Mouse (Mus musculus): ENCODE data around the gene Tspan14. TPM values are rescaled to one million over a fixed set of nuclear protein-coding genes. Genes with fewer than 3 reads are reported as not detected.

Tspan14 gene
- 65.3 and 68.1 TPM in 2 replicates for polyA plus RNA-seq (2014; fragmentation: Nextera tagmentation; extraction: Ambion mirVana)

GRCm38 (mm10) chr14:40966392-40966861, at the start of gene Tspan14:
Tspan14 (minus strand) TSS chr14:40966807.
- Histone ChIP-seq H3K36me3 (ENCODE audit: control insufficient read depth, insufficient read depth, low read length) (no peaks in the 10 kb centered on the region), H3K27me3 (replicated peaks; ENCODE audit: control insufficient read depth, insufficient read depth, low read length) (no peaks in the 10 kb centered on the region), H3K4me2 (peak within 1 kb of the TSS; percentile 73), H3K4me3 (ENCODE audit: low read depth, low read length) (peak within 1 kb of the TSS; percentile 70), H3K27ac (ENCODE audit: low read depth, low read length) (peak within 1 kb of the TSS; percentile 92), H3K4me1 (replicated peaks; ENCODE audit: control insufficient read depth, insufficient read depth, low read length) (peaks cover 40% of the 10 kb centered on the region), H3K9ac (ENCODE audit: low read depth, low read length) (peak within 1 kb of the TSS; percentile 82), H3K9me3 (ENCODE audit: control insufficient read depth, low read length) (no peaks in the 10 kb centered on the region)
- DNase-seq (ENCODE audit: low spot score) = no peak
- ATAC-seq (replicated peaks; ENCODE audit: low FRiP score) = peak; percentile 37
- under 1% methylated on average over 53 of the region's 54 CpGs for WGBS

GRCm38 (mm10) chr14:41014701-41015240, 48.2 kb upstream of the Tspan14 start:
- Histone ChIP-seq H3K36me3 (ENCODE audit: control insufficient read depth, insufficient read depth, low read length) (no peaks in the 10 kb centered on the region), H3K4me1 (replicated peaks; ENCODE audit: control insufficient read depth, insufficient read depth, low read length) (peaks cover 26% of the 10 kb centered on the region), H3K9ac (ENCODE audit: low read depth, low read length) (no peak overlapping the region), H3K27ac (ENCODE audit: low read depth, low read length) (no peak overlapping the region), H3K4me3 (ENCODE audit: low read depth, low read length) (no peak overlapping the region), H3K27me3 (replicated peaks; ENCODE audit: control insufficient read depth, insufficient read depth, low read length) (no peaks in the 10 kb centered on the region), H3K9me3 (ENCODE audit: control insufficient read depth, low read length) (no peaks in the 10 kb centered on the region), H3K4me2 (no peak overlapping the region)
- ATAC-seq (replicated peaks; ENCODE audit: low FRiP score) (no peak), DNase-seq (ENCODE audit: low spot score) (no peak)
- 53% methylated on average over 5 of the region's 5 CpGs for WGBS

- WGBS = 6% methylated on average over 32 of the region's 32 CpGs
- Histone ChIP-seq H3K4me2 (peak within 1 kb of the TSS; percentile 97), H3K27ac (ENCODE audit: low read depth, low read length) (peak within 1 kb of the TSS; percentile 51), H3K9me3 (ENCODE audit: control insufficient read depth, low read length) (no peaks in the 10 kb centered on the region), H3K9ac (ENCODE audit: low read depth, low read length) (peak within 1 kb of the TSS; percentile 86), H3K4me1 (replicated peaks; ENCODE audit: control insufficient read depth, insufficient read depth, low read length) (peaks cover 27% of the 10 kb centered on the region), H3K4me3 (ENCODE audit: low read depth, low read length) (peak within 1 kb of the TSS; percentile 68), H3K36me3 (ENCODE audit: control insufficient read depth, insufficient read depth, low read length) (no peaks in the 10 kb centered on the region), H3K27me3 (replicated peaks; ENCODE audit: control insufficient read depth, insufficient read depth, low read length) (no peaks in the 10 kb centered on the region)
- ATAC-seq (replicated peaks; ENCODE audit: low FRiP score) (peak; percentile 93), DNase-seq (ENCODE audit: low spot score) (peak; percentile 85)
These were observed 47.3 kb upstream of the Tspan14 start, which contains the start of gene Fam213a for GRCm38 (mm10) chr14:41013630-41014613. Fam213a (minus strand) TSS chr14:41013788.

- Histone ChIP-seq H3K36me3 (ENCODE audit: control insufficient read depth, insufficient read depth, low read length) (no peaks in the 10 kb centered on the region), H3K4me2 (peak overlapping the region; percentile 97), H3K4me3 (ENCODE audit: low read depth, low read length) (peak overlapping the region; percentile 68), H3K27me3 (replicated peaks; ENCODE audit: control insufficient read depth, insufficient read depth, low read length) (no peaks in the 10 kb centered on the region), H3K4me1 (replicated peaks; ENCODE audit: control insufficient read depth, insufficient read depth, low read length) (peaks cover 35% of the 10 kb centered on the region), H3K9me3 (ENCODE audit: control insufficient read depth, low read length) (no peaks in the 10 kb centered on the region), H3K27ac (ENCODE audit: low read depth, low read length) (peak overlapping the region; percentile 51), H3K9ac (ENCODE audit: low read depth, low read length) (peak overlapping the region; percentile 86)
- WGBS = 9% methylated on average over 9 of the region's 9 CpGs
- DNase-seq (ENCODE audit: low spot score) (no peak), ATAC-seq (replicated peaks; ENCODE audit: low FRiP score) (no peak)
These were observed 46.5 kb upstream of the Tspan14 start for GRCm38 (mm10) chr14:41013143-41013542.

GRCm38 (mm10) chr14:41011916-41012315, 45.3 kb upstream of the Tspan14 start:
- DNase-seq (ENCODE audit: low spot score) (no peak), ATAC-seq (replicated peaks; ENCODE audit: low FRiP score) (no peak)
- peak overlapping the region; percentile 17; the same call in 1 of the 2 replicates for H3K27ac ChIP-seq (ENCODE audit: low read depth, low read length)
- no peaks in the 10 kb centered on the region for H3K9me3 ChIP-seq (ENCODE audit: control insufficient read depth, low read length)
- WGBS = 76% methylated on average over 3 of the region's 3 CpGs
- no peak overlapping the region for H3K9ac ChIP-seq (ENCODE audit: low read depth, low read length)
- H3K4me3 ChIP-seq (ENCODE audit: low read depth, low read length) = no peak overlapping the region
- no peaks in the 10 kb centered on the region for H3K27me3 ChIP-seq (replicated peaks; ENCODE audit: control insufficient read depth, insufficient read depth, low read length)
- H3K4me1 ChIP-seq (replicated peaks; ENCODE audit: control insufficient read depth, insufficient read depth, low read length) = peaks cover 43% of the 10 kb centered on the region
- no peaks in the 10 kb centered on the region for H3K36me3 ChIP-seq (ENCODE audit: control insufficient read depth, insufficient read depth, low read length)
- H3K4me2 ChIP-seq = peak overlapping the region; percentile 32; the same call in 1 of the 2 replicates

- DNase-seq (ENCODE audit: low spot score) = no peak
- peak overlapping the region; percentile 24; the same call in 1 of the 2 replicates for H3K4me3 ChIP-seq (ENCODE audit: low read depth, low read length)
- 51% methylated on average over 2 of the region's 2 CpGs for WGBS
These were observed 41.5 kb upstream of the Tspan14 start for GRCm38 (mm10) chr14:41008138-41008537.

GRCm38 (mm10) chr14:41007641-41008040, 41.0 kb upstream of the Tspan14 start:
- Histone ChIP-seq H3K27ac (ENCODE audit: low read depth, low read length) (peak overlapping the region; percentile 85), H3K4me1 (replicated peaks; ENCODE audit: control insufficient read depth, insufficient read depth, low read length) (peaks cover 45% of the 10 kb centered on the region), H3K36me3 (ENCODE audit: control insufficient read depth, insufficient read depth, low read length) (no peaks in the 10 kb centered on the region), H3K9me3 (ENCODE audit: control insufficient read depth, low read length) (no peaks in the 10 kb centered on the region), H3K4me2 (peak overlapping the region; percentile 57), H3K9ac (ENCODE audit: low read depth, low read length) (peak overlapping the region; percentile 52), H3K27me3 (replicated peaks; ENCODE audit: control insufficient read depth, insufficient read depth, low read length) (no peaks in the 10 kb centered on the region), H3K4me3 (ENCODE audit: low read depth, low read length) (peak overlapping the region; percentile 24)
- no peak for DNase-seq (ENCODE audit: low spot score)
- peak; percentile 79 for ATAC-seq (replicated peaks; ENCODE audit: low FRiP score)
- WGBS = 17% methylated on average over 5 of the region's 5 CpGs

More at GRCm38 (mm10) chr14:41008138-41008537, 41.5 kb upstream of the Tspan14 start:
- Histone ChIP-seq H3K27me3 (replicated peaks; ENCODE audit: control insufficient read depth, insufficient read depth, low read length) (no peaks in the 10 kb centered on the region), H3K9me3 (ENCODE audit: control insufficient read depth, low read length) (no peaks in the 10 kb centered on the region), H3K9ac (ENCODE audit: low read depth, low read length) (peak overlapping the region; percentile 52; the same call in 1 of the 2 replicates), H3K27ac (ENCODE audit: low read depth, low read length) (peak overlapping the region; percentile 85), H3K4me2 (peak overlapping the region; percentile 57), H3K36me3 (ENCODE audit: control insufficient read depth, insufficient read depth, low read length) (no peaks in the 10 kb centered on the region), H3K4me1 (replicated peaks; ENCODE audit: control insufficient read depth, insufficient read depth, low read length) (peaks cover 49% of the 10 kb centered on the region)
- ATAC-seq (replicated peaks; ENCODE audit: low FRiP score) = peak; percentile 77

GRCm38 (mm10) chr14:41006899-41007298, 40.3 kb upstream of the Tspan14 start:
- peak overlapping the region; percentile 44 for H3K9ac ChIP-seq (ENCODE audit: low read depth, low read length)
- WGBS = 34% methylated on average over 3 of the region's 3 CpGs

More at GRCm38 (mm10) chr14:41006899-41007298, 40.3 kb upstream of the Tspan14 start:
- Histone ChIP-seq H3K36me3 (ENCODE audit: control insufficient read depth, insufficient read depth, low read length) (no peaks in the 10 kb centered on the region; the same call in 1 of the 2 replicates), H3K27me3 (replicated peaks; ENCODE audit: control insufficient read depth, insufficient read depth, low read length) (no peaks in the 10 kb centered on the region), H3K4me3 (ENCODE audit: low read depth, low read length) (peak overlapping the region; percentile 24; the same call in 1 of the 2 replicates), H3K27ac (ENCODE audit: low read depth, low read length) (peak overlapping the region; percentile 85), H3K4me2 (peak overlapping the region; percentile 57), H3K9me3 (ENCODE audit: control insufficient read depth, low read length) (no peaks in the 10 kb centered on the region), H3K4me1 (replicated peaks; ENCODE audit: control insufficient read depth, insufficient read depth, low read length) (peaks cover 43% of the 10 kb centered on the region)
- DNase-seq (ENCODE audit: low spot score) (no peak), ATAC-seq (replicated peaks; ENCODE audit: low FRiP score) (peak; percentile 94)
